Mouse (Mus musculus): ENCODE results near the gene Gm45140. TPM values are rescaled to one million over a fixed set of nuclear protein-coding genes. Genes with fewer than 3 reads are reported as not detected.
"Not testable (repeated sequence)": the region's sequence is repeated elsewhere in the genome, so short reads cannot be mapped to it uniquely, and the experiment has no call there.

Gm45140 gene
- total RNA-seq, 2 experiments from 2014 or later, result 3.7 to 4.4 TPM

- no peak for TF ChIP-seq CTCF (conservative IDR thresholded peaks at IDR 0.05)
- Histone ChIP-seq H3K27ac (no peak overlapping the region), H3K4me3 (no peak overlapping the region)
- no peak for DNase-seq (ENCODE audit: low spot score in 2 of 2)
These were observed 59.9 kb downstream of the Gm45140 start for GRCm38 (mm10) chr6:87775588-87776245.

GRCm38 (mm10) chr6:87774909-87775308 lies 60.7 kb downstream of the Gm45140 start:
- H3K4me3 ChIP-seq, result no peak overlapping the region
- no peak for DNase-seq (ENCODE audit: low spot score in 2 of 2)
- TF ChIP-seq CTCF (conservative IDR thresholded peaks at IDR 0.05), result no peak
- H3K27ac ChIP-seq, result no peak overlapping the region

GRCm38 (mm10) chr6:87774466-87774865 lies 61.1 kb downstream of the Gm45140 start:
- TF ChIP-seq CTCF (conservative IDR thresholded peaks at IDR 0.05), result no peak
- Histone ChIP-seq H3K4me3 (no peak overlapping the region), H3K27ac (no peak overlapping the region)
- no peak for DNase-seq (ENCODE audit: low spot score in 2 of 2)

GRCm38 (mm10) chr6:87770626-87771025 lies 65.0 kb downstream of the Gm45140 start:
- no peak for DNase-seq (ENCODE audit: low spot score in 2 of 2)
- Histone ChIP-seq H3K27ac (no peak overlapping the region), H3K4me3 (no peak overlapping the region)
- TF ChIP-seq CTCF (conservative IDR thresholded peaks at IDR 0.05), result peak; percentile 64

GRCm38 (mm10) chr6:87764296-87764695 lies 71.3 kb downstream of the Gm45140 start:
- H3K27ac ChIP-seq; H3K4me3 ChIP-seq; DNase-seq (ENCODE audit: low spot score in 2 of 2): not testable (repeated sequence)

- no peak for DNase-seq (ENCODE audit: low spot score in 2 of 2)
- H3K4me3 ChIP-seq, result no peak overlapping the region
- peak; percentile 93 for TF ChIP-seq CTCF (conservative IDR thresholded peaks at IDR 0.05)
These were observed 72.0 kb downstream of the Gm45140 start for GRCm38 (mm10) chr6:87763376-87764280.

GRCm38 (mm10) chr6:87762161-87762560 lies 73.4 kb downstream of the Gm45140 start:
- no peak for TF ChIP-seq CTCF (conservative IDR thresholded peaks at IDR 0.05)
- DNase-seq (ENCODE audit: low spot score in 2 of 2), result no peak
- no peak overlapping the region for H3K4me3 ChIP-seq
- H3K27ac ChIP-seq, result no peak overlapping the region

More at GRCm38 (mm10) chr6:87763376-87764280, 72.0 kb downstream of the Gm45140 start:
- no peak overlapping the region for H3K27ac ChIP-seq

- TF ChIP-seq CTCF (conservative IDR thresholded peaks at IDR 0.05), result no peak
- Histone ChIP-seq H3K4me3 (no peak overlapping the region), H3K27ac (no peak overlapping the region)
- no peak for DNase-seq (ENCODE audit: low spot score in 2 of 2)
These were observed 75.7 kb downstream of the Gm45140 start for GRCm38 (mm10) chr6:87759850-87760249.

- TF ChIP-seq CTCF (conservative IDR thresholded peaks at IDR 0.05), result no peak
- Histone ChIP-seq H3K4me3 (no peak overlapping the region), H3K27ac (no peak overlapping the region)
- DNase-seq (ENCODE audit: low spot score in 2 of 2), result no peak
These were observed 76.2 kb downstream of the Gm45140 start for GRCm38 (mm10) chr6:87759404-87759803.

- Histone ChIP-seq H3K27ac (no peak overlapping the region), H3K4me3 (no peak overlapping the region)
- no peak for DNase-seq (ENCODE audit: low spot score in 2 of 2)
- no peak for TF ChIP-seq CTCF (conservative IDR thresholded peaks at IDR 0.05)
These were observed 78.7 kb downstream of the Gm45140 start for GRCm38 (mm10) chr6:87756896-87757295.

GRCm38 (mm10) chr6:87755196-87755595 lies 80.4 kb downstream of the Gm45140 start:
- Histone ChIP-seq H3K4me3 (no peak overlapping the region), H3K27ac (no peak overlapping the region)
- no peak for DNase-seq (ENCODE audit: low spot score in 2 of 2)
- no peak for TF ChIP-seq CTCF (conservative IDR thresholded peaks at IDR 0.05)

GRCm38 (mm10) chr6:87751574-87751973 lies 84.0 kb downstream of the Gm45140 start:
- H3K4me3 ChIP-seq, result no peak overlapping the region
- no peak for TF ChIP-seq CTCF (conservative IDR thresholded peaks at IDR 0.05)
- no peak overlapping the region for H3K27ac ChIP-seq
- no peak for DNase-seq (ENCODE audit: low spot score in 2 of 2)

GRCm38 (mm10) chr6:87750184-87750910 lies 85.2 kb downstream of the Gm45140 start:
- H3K27ac ChIP-seq, result no peak overlapping the region
- H3K4me3 ChIP-seq, result no peak overlapping the region
- no peak for DNase-seq (ENCODE audit: low spot score in 2 of 2)
- no peak for TF ChIP-seq CTCF (conservative IDR thresholded peaks at IDR 0.05)
